Mouse (Mus musculus): ENCODE results near the gene Zfp318. TPM values are rescaled to one million over a fixed set of nuclear protein-coding genes. Genes with fewer than 3 reads are reported as not detected.

Gene Zfp318
- polyA plus RNA-seq, 1 experiment from 2014 or later, result 2.3 TPM

DNA sequence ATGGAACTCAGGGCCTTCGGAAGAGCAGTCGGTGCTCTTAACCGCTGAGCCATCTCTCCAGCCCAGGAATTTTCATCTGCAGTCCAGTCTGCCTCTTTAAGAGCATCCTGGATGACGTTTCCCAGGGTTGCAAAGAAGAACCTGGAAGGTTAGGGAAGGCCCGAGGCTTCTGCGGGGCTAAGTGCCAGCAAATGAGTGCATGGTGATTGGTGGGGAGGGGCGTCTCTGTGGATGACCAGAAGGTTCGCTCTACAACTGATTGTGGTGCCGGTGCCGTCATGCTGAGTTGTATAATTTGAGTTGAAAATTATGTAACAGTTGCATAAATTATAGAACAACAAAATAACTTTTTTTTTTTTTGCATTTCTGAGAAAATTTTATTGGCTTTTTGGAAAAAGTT, 55.6 kb downstream of the Zfp318 start:
- Histone ChIP-seq H3K27ac (ENCODE audit: low read length) (no peak overlapping the region), H3K4me3 (ENCODE audit: low read length) (no peak overlapping the region), H3K36me3 (ENCODE audit: control insufficient read depth, insufficient read depth, low read length) (no peaks in the 10 kb centered on the region), H3K4me1 (ENCODE audit: control insufficient read depth, insufficient read depth, low read length) (no peaks in the 10 kb centered on the region), H3K9me3 (ENCODE audit: control insufficient read depth, low read length) (no peaks in the 10 kb centered on the region), H3K9ac (ENCODE audit: low read depth, low read length) (no peak overlapping the region), H3K4me2 (ENCODE audit: low read depth, low read length) (no peak overlapping the region), H3K27me3 (replicated peaks; ENCODE audit: control insufficient read depth, insufficient read depth, low read length) (peaks cover 21% of the 10 kb centered on the region)
- no peak for ATAC-seq
- 89% methylated on average over 10 of the region's 10 CpGs for WGBS

GRCm38 (mm10) chr17:46444839-46445579, 61.5 kb downstream of the Zfp318 start:
- 3% methylated on average over 50 of the region's 50 CpGs for WGBS
- H3K4me1 ChIP-seq (ENCODE audit: control insufficient read depth, insufficient read depth, low read length), result peaks cover 7% of the 10 kb centered on the region; the same call in 1 of the 2 replicates
- H3K9ac ChIP-seq (ENCODE audit: low read depth, low read length), result peak overlapping the region; percentile 56
- no peak overlapping the region for H3K27ac ChIP-seq (ENCODE audit: low read length)
- H3K4me2 ChIP-seq (ENCODE audit: low read depth, low read length), result peak overlapping the region; percentile 57
- H3K36me3 ChIP-seq (ENCODE audit: control insufficient read depth, insufficient read depth, low read length), result no peaks in the 10 kb centered on the region
- no peak for ATAC-seq
- H3K4me3 ChIP-seq (ENCODE audit: low read length), result peak overlapping the region; percentile 36
- peaks cover 48% of the 10 kb centered on the region for H3K27me3 ChIP-seq (replicated peaks; ENCODE audit: control insufficient read depth, insufficient read depth, low read length)
- H3K9me3 ChIP-seq (ENCODE audit: control insufficient read depth, low read length), result no peaks in the 10 kb centered on the region

GRCm38 (mm10) chr17:46446264-46446663, 62.7 kb downstream of the Zfp318 start:
- Histone ChIP-seq H3K4me1 (ENCODE audit: control insufficient read depth, insufficient read depth, low read length) (peaks cover 7% of the 10 kb centered on the region; the same call in 1 of the 2 replicates), H3K27me3 (replicated peaks; ENCODE audit: control insufficient read depth, insufficient read depth, low read length) (peaks cover 48% of the 10 kb centered on the region), H3K4me3 (ENCODE audit: low read length) (no peak overlapping the region), H3K27ac (ENCODE audit: low read length) (no peak overlapping the region), H3K9ac (ENCODE audit: low read depth, low read length) (no peak overlapping the region), H3K9me3 (ENCODE audit: control insufficient read depth, low read length) (no peaks in the 10 kb centered on the region; the same call in 1 of the 2 replicates), H3K36me3 (ENCODE audit: control insufficient read depth, insufficient read depth, low read length) (no peaks in the 10 kb centered on the region), H3K4me2 (ENCODE audit: low read depth, low read length) (no peak overlapping the region)
- ATAC-seq, result no peak
- 93% methylated on average over 16 of the region's 16 CpGs for WGBS

DNA sequence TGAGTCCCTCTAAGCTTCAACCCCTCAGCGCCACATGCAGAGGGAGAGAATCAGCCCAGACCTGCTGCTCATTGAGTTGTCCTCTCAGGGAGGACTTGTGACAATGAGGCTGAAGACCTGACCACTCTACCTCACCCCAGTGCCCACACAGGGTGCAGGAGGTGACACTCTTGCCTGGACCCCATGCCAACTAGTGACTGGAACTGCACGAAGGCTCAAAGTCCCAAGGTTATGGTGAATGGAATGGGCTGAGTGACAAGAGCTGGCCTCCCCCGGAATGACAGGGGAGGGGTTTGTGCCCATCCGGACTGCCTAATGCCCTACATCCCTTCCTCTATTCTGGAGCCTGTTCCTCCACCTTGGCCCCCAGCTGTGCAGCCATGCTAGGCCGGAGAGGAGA, 69.2 kb downstream of the Zfp318 start:
- peaks cover 36% of the 10 kb centered on the region for H3K27me3 ChIP-seq (replicated peaks; ENCODE audit: control insufficient read depth, insufficient read depth, low read length)
- H3K27ac ChIP-seq (ENCODE audit: low read length), result no peak overlapping the region
- no peak for ATAC-seq
- H3K9me3 ChIP-seq (ENCODE audit: control insufficient read depth, low read length), result no peaks in the 10 kb centered on the region; the same call in 1 of the 2 replicates
- peaks cover 22% of the 10 kb centered on the region for H3K4me1 ChIP-seq (ENCODE audit: control insufficient read depth, insufficient read depth, low read length)
- 36% methylated on average over 5 of the region's 5 CpGs for WGBS
- no peaks in the 10 kb centered on the region for H3K36me3 ChIP-seq (ENCODE audit: control insufficient read depth, insufficient read depth, low read length)
- H3K4me2 ChIP-seq (ENCODE audit: low read depth, low read length), result no peak overlapping the region
- H3K4me3 ChIP-seq (ENCODE audit: low read length), result no peak overlapping the region
- no peak overlapping the region for H3K9ac ChIP-seq (ENCODE audit: low read depth, low read length)

GRCm38 (mm10) chr17:46453302-46453948, 69.9 kb downstream of the Zfp318 start:
- H3K4me3 ChIP-seq (ENCODE audit: low read length), result no peak overlapping the region
- H3K27me3 ChIP-seq (replicated peaks; ENCODE audit: control insufficient read depth, insufficient read depth, low read length), result peaks cover 40% of the 10 kb centered on the region
- H3K27ac ChIP-seq (ENCODE audit: low read length), result no peak overlapping the region
- 11% methylated on average over 13 of the region's 13 CpGs for WGBS
- peak overlapping the region; percentile 65; the same call in 1 of the 2 replicates for H3K4me2 ChIP-seq (ENCODE audit: low read depth, low read length)
- peaks cover 22% of the 10 kb centered on the region for H3K4me1 ChIP-seq (ENCODE audit: control insufficient read depth, insufficient read depth, low read length)
- no peaks in the 10 kb centered on the region for H3K36me3 ChIP-seq (ENCODE audit: control insufficient read depth, insufficient read depth, low read length)
- no peaks in the 10 kb centered on the region; the same call in 1 of the 2 replicates for H3K9me3 ChIP-seq (ENCODE audit: control insufficient read depth, low read length)
- no peak overlapping the region for H3K9ac ChIP-seq (ENCODE audit: low read depth, low read length)
- ATAC-seq, result no peak

DNA sequence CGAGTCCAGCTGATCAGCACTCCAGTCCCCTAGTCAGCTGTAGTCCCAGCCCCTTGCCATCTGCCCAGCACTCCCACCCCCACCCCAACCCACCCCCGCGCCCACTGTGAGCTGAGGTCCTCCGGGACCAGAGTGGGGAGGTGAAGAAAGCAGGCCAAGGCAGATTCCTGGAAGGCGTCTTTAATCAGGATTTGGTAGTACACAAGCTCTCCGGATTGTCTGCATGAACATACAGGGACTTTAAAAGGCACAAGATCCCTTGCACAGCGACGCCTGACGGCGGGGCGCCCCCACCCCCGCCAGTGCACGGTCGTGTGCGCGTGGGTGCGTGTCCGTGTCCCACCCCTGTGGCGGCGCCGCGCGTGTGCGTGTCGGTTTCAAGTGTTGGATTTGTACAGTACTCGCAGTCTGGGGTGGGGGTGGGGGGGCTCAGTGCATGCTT, 70.5 kb downstream of the Zfp318 start:
- peak overlapping the region; percentile 65 for H3K4me2 ChIP-seq (ENCODE audit: low read depth, low read length)
- peak overlapping the region; percentile 40 for H3K4me3 ChIP-seq (ENCODE audit: low read length)
- H3K27me3 ChIP-seq (replicated peaks; ENCODE audit: control insufficient read depth, insufficient read depth, low read length), result peaks cover 45% of the 10 kb centered on the region
- WGBS, result 3% methylated on average over 26 of the region's 26 CpGs
- no peak overlapping the region for H3K27ac ChIP-seq (ENCODE audit: low read length)
- no peak for ATAC-seq
- peak overlapping the region; percentile 30; the same call in 1 of the 2 replicates for H3K9ac ChIP-seq (ENCODE audit: low read depth, low read length)
- peaks cover 22% of the 10 kb centered on the region for H3K4me1 ChIP-seq (ENCODE audit: control insufficient read depth, insufficient read depth, low read length)
- H3K36me3 ChIP-seq (ENCODE audit: control insufficient read depth, insufficient read depth, low read length), result no peaks in the 10 kb centered on the region
- H3K9me3 ChIP-seq (ENCODE audit: control insufficient read depth, low read length), result no peaks in the 10 kb centered on the region; the same call in 1 of the 2 replicates

- 3% methylated on average over 9 of the region's 9 CpGs for WGBS
- Histone ChIP-seq H3K27me3 (replicated peaks; ENCODE audit: control insufficient read depth, insufficient read depth, low read length) (peaks cover 51% of the 10 kb centered on the region), H3K27ac (ENCODE audit: low read length) (no peak overlapping the region)
Observed at GRCm38 (mm10) chr17:46454539-46454938, 71.0 kb downstream of the Zfp318 start.

DNA sequence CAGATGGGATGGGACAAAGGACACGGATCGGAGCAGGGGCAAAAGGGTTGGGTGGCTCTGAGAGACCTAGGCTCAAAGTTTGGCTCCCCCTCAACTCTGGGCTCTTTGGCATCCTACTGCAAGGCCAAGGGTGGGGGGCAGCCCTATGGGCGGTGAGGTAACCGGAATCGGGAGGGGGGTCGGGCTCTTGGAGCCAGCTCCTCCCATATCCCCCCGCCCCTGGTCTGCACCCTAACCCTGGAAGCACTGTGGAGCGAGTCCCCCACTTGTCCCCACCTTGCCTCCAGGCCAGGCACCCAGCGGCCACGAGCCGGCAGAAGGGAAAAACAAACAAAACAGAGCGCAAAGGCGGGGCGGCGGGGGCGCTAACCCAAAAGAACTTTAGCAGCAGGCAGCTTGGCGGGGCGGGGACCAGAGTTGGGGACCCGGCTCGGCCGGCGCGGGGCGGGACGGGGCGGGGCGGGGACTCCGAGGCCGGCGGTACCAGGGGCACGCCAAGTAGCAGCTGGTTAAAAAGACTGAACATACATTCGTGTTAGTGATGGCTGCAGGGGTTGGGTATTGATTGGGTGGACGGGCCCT, 71.7 kb downstream of the Zfp318 start:
- Histone ChIP-seq H3K27me3 (replicated peaks; ENCODE audit: control insufficient read depth, insufficient read depth, low read length) (peaks cover 57% of the 10 kb centered on the region), H3K4me3 (ENCODE audit: low read length) (peak overlapping the region; percentile 40), H3K27ac (ENCODE audit: low read length) (no peak overlapping the region), H3K36me3 (ENCODE audit: control insufficient read depth, insufficient read depth, low read length) (no peaks in the 10 kb centered on the region), H3K9ac (ENCODE audit: low read depth, low read length) (peak overlapping the region; percentile 52), H3K9me3 (ENCODE audit: control insufficient read depth, low read length) (no peaks in the 10 kb centered on the region; the same call in 1 of the 2 replicates), H3K4me1 (ENCODE audit: control insufficient read depth, insufficient read depth, low read length) (peaks cover 22% of the 10 kb centered on the region), H3K4me2 (ENCODE audit: low read depth, low read length) (peak overlapping the region; percentile 65)
- under 1% methylated on average over 31 of the region's 33 CpGs for WGBS
- peak; percentile 37 for ATAC-seq

More at GRCm38 (mm10) chr17:46454539-46454938, 71.0 kb downstream of the Zfp318 start:
- no peak for ATAC-seq
- Histone ChIP-seq H3K36me3 (ENCODE audit: control insufficient read depth, insufficient read depth, low read length) (no peaks in the 10 kb centered on the region), H3K9me3 (ENCODE audit: control insufficient read depth, low read length) (no peaks in the 10 kb centered on the region; the same call in 1 of the 2 replicates), H3K9ac (ENCODE audit: low read depth, low read length) (0 out of 2 replicates have a peak overlapping the region, but pooled peaks have one; percentile 52), H3K4me3 (ENCODE audit: low read length) (peak overlapping the region; percentile 40), H3K4me1 (ENCODE audit: control insufficient read depth, insufficient read depth, low read length) (peaks cover 22% of the 10 kb centered on the region), H3K4me2 (ENCODE audit: low read depth, low read length) (peak overlapping the region; percentile 65)

GRCm38 (mm10) chr17:46457791-46458190, 74.3 kb downstream of the Zfp318 start:
- no peaks in the 10 kb centered on the region for H3K9me3 ChIP-seq (ENCODE audit: control insufficient read depth, low read length)
- no peak overlapping the region for H3K4me2 ChIP-seq (ENCODE audit: low read depth, low read length)
- H3K4me1 ChIP-seq (ENCODE audit: control insufficient read depth, insufficient read depth, low read length), result peaks cover 30% of the 10 kb centered on the region
- no peak overlapping the region for H3K27ac ChIP-seq (ENCODE audit: low read length)
- WGBS, result 11% methylated on average over 10 of the region's 10 CpGs
- H3K36me3 ChIP-seq (ENCODE audit: control insufficient read depth, insufficient read depth, low read length), result no peaks in the 10 kb centered on the region
- no peak overlapping the region for H3K4me3 ChIP-seq (ENCODE audit: low read length)
- no peak overlapping the region for H3K9ac ChIP-seq (ENCODE audit: low read depth, low read length)
- peaks cover 67% of the 10 kb centered on the region for H3K27me3 ChIP-seq (replicated peaks; ENCODE audit: control insufficient read depth, insufficient read depth, low read length)
- 0 out of 2 replicates have a peak, but pooled peaks have one; percentile 47 for ATAC-seq
